Mouse (Mus musculus): ENCODE measurements around the gene Batf3. TPM values are rescaled to one million over a fixed set of nuclear protein-coding genes. Genes with fewer than 3 reads are reported as not detected.

The Batf3 gene
- polyA plus RNA-seq, 1 experiment: 3.8 TPM

GRCm38 (mm10) chr1:191107306-191107705 is 9.7 kb downstream of the Batf3 start:
- TF ChIP-seq CTCF (IDR thresholded peaks at IDR 0.05; ENCODE audit: control insufficient read depth, insufficient read depth, low read length) (no peak), POLR2A (IDR thresholded peaks at IDR 0.05; ENCODE audit: borderline replicate concordance, control insufficient read depth, low read depth, low read length) (no peak)
- Histone ChIP-seq H3K27ac (ENCODE audit: control insufficient read depth, insufficient read depth, low read depth, low read length, poor library complexity) (no peak overlapping the region), H3K4me1 (ENCODE audit: control insufficient read depth, insufficient read depth, low read length) (peaks cover 6% of the 10 kb centered on the region; the same call in 1 of the 2 replicates), H3K4me3 (replicated peaks; ENCODE audit: control insufficient read depth, low read depth, low read length) (no peak overlapping the region)
- 64% methylated on average over 10 of the region's 10 CpGs for WGBS

GRCm38 (mm10) chr1:191109907-191110306 is 12.3 kb downstream of the Batf3 start:
- 78% methylated on average over 9 of the region's 9 CpGs for WGBS
- Histone ChIP-seq H3K4me3 (replicated peaks; ENCODE audit: control insufficient read depth, low read depth, low read length) (no peak overlapping the region), H3K4me1 (ENCODE audit: control insufficient read depth, insufficient read depth, low read length) (peaks cover 6% of the 10 kb centered on the region; the same call in 1 of the 2 replicates), H3K27ac (ENCODE audit: control insufficient read depth, insufficient read depth, low read depth, low read length, poor library complexity) (no peak overlapping the region)
- TF ChIP-seq CTCF (IDR thresholded peaks at IDR 0.05; ENCODE audit: control insufficient read depth, insufficient read depth, low read length): no peak
- TF ChIP-seq POLR2A (IDR thresholded peaks at IDR 0.05; ENCODE audit: borderline replicate concordance, control insufficient read depth, low read depth, low read length): no peak

- Histone ChIP-seq H3K4me1 (ENCODE audit: control insufficient read depth, insufficient read depth, low read length) (peaks cover 7% of the 10 kb centered on the region; the same call in 1 of the 2 replicates), H3K27ac (ENCODE audit: control insufficient read depth, insufficient read depth, low read depth, low read length, poor library complexity) (peak overlapping the region; percentile 89), H3K4me3 (replicated peaks; ENCODE audit: control insufficient read depth, low read depth, low read length) (peak overlapping the region; percentile 2)
- 5% methylated on average over 8 of the region's 8 CpGs for WGBS
- TF ChIP-seq POLR2A (IDR thresholded peaks at IDR 0.05; ENCODE audit: borderline replicate concordance, control insufficient read depth, low read depth, low read length): no peak
- TF ChIP-seq CTCF (IDR thresholded peaks at IDR 0.05; ENCODE audit: control insufficient read depth, insufficient read depth, low read length): no peak
Observed at GRCm38 (mm10) chr1:191111146-191111545, 13.5 kb downstream of the Batf3 start.

- peaks cover 7% of the 10 kb centered on the region; the same call in 1 of the 2 replicates for H3K4me1 ChIP-seq (ENCODE audit: control insufficient read depth, insufficient read depth, low read length)
- H3K4me3 ChIP-seq (replicated peaks; ENCODE audit: control insufficient read depth, low read depth, low read length): no peak overlapping the region
- H3K27ac ChIP-seq (ENCODE audit: control insufficient read depth, insufficient read depth, low read depth, low read length, poor library complexity): 0 out of 2 replicates have a peak overlapping the region, but pooled peaks have one; percentile 1
- TF ChIP-seq POLR2A (IDR thresholded peaks at IDR 0.05; ENCODE audit: borderline replicate concordance, control insufficient read depth, low read depth, low read length): no peak
- WGBS: 38% methylated on average over 7 of the region's 7 CpGs
Observed at GRCm38 (mm10) chr1:191114868-191115267, 17.2 kb downstream of the Batf3 start.

- Histone ChIP-seq H3K27ac (ENCODE audit: control insufficient read depth, insufficient read depth, low read depth, low read length, poor library complexity) (peak overlapping the region; percentile 13; the same call in 1 of the 2 replicates), H3K4me1 (ENCODE audit: control insufficient read depth, insufficient read depth, low read length) (peaks cover 7% of the 10 kb centered on the region; the same call in 1 of the 2 replicates), H3K4me3 (replicated peaks; ENCODE audit: control insufficient read depth, low read depth, low read length) (no peak overlapping the region)
- 76% methylated on average over 11 of the region's 11 CpGs for WGBS
- no peak for TF ChIP-seq CTCF (IDR thresholded peaks at IDR 0.05; ENCODE audit: control insufficient read depth, insufficient read depth, low read length)
- TF ChIP-seq POLR2A (IDR thresholded peaks at IDR 0.05; ENCODE audit: borderline replicate concordance, control insufficient read depth, low read depth, low read length): no peak
Observed at GRCm38 (mm10) chr1:191115514-191116238, 18.0 kb downstream of the Batf3 start.

- TF ChIP-seq POLR2A (IDR thresholded peaks at IDR 0.05; ENCODE audit: borderline replicate concordance, control insufficient read depth, low read depth, low read length) (no peak), CTCF (IDR thresholded peaks at IDR 0.05; ENCODE audit: control insufficient read depth, insufficient read depth, low read length) (no peak)
- Histone ChIP-seq H3K4me3 (replicated peaks; ENCODE audit: control insufficient read depth, low read depth, low read length) (no peak overlapping the region), H3K27ac (ENCODE audit: control insufficient read depth, insufficient read depth, low read depth, low read length, poor library complexity) (no peak overlapping the region), H3K4me1 (ENCODE audit: control insufficient read depth, insufficient read depth, low read length) (peaks cover 7% of the 10 kb centered on the region)
- WGBS: 34% methylated on average over 3 of the region's 3 CpGs
Observed at GRCm38 (mm10) chr1:191122744-191123143, 25.1 kb downstream of the Batf3 start.

- H3K4me3 ChIP-seq (replicated peaks; ENCODE audit: control insufficient read depth, low read depth, low read length): no peak overlapping the region
- TF ChIP-seq POLR2A (IDR thresholded peaks at IDR 0.05; ENCODE audit: borderline replicate concordance, control insufficient read depth, low read depth, low read length): no peak
- TF ChIP-seq CTCF (IDR thresholded peaks at IDR 0.05; ENCODE audit: control insufficient read depth, insufficient read depth, low read length): no peak
- no peak overlapping the region for H3K27ac ChIP-seq (ENCODE audit: control insufficient read depth, insufficient read depth, low read depth, low read length, poor library complexity)
- WGBS: 31% methylated on average over 2 of the region's 2 CpGs
- peaks cover 7% of the 10 kb centered on the region for H3K4me1 ChIP-seq (ENCODE audit: control insufficient read depth, insufficient read depth, low read length)
Observed at GRCm38 (mm10) chr1:191123696-191124095, 26.0 kb downstream of the Batf3 start.

GRCm38 (mm10) chr1:191124288-191124687 is 26.6 kb downstream of the Batf3 start:
- WGBS: 71% methylated on average over 4 of the region's 4 CpGs
- Histone ChIP-seq H3K27ac (ENCODE audit: control insufficient read depth, insufficient read depth, low read depth, low read length, poor library complexity) (no peak overlapping the region), H3K4me3 (replicated peaks; ENCODE audit: control insufficient read depth, low read depth, low read length) (no peak overlapping the region), H3K4me1 (ENCODE audit: control insufficient read depth, insufficient read depth, low read length) (peaks cover 7% of the 10 kb centered on the region)
- TF ChIP-seq CTCF (IDR thresholded peaks at IDR 0.05; ENCODE audit: control insufficient read depth, insufficient read depth, low read length) (no peak), POLR2A (IDR thresholded peaks at IDR 0.05; ENCODE audit: borderline replicate concordance, control insufficient read depth, low read depth, low read length) (no peak)
